Mouse (Mus musculus) frontal cortex, adult 2 months (tissue): ENCODE results near the gene Itpk1. TPM values are rescaled to one million over a fixed set of nuclear protein-coding genes. Genes with fewer than 3 reads are reported as not detected.
"Not testable (repeated sequence)": the region's sequence is repeated elsewhere in the genome, so short reads cannot be mapped to it uniquely, and the experiment has no call there.

Experiments
- DNase-seq, 2 experiments: peaks; one replicate each; pipeline ENCODE4 v3.0.0; 2022; ENCODE audit warnings: low spot score in 1 of 2; ENCODE audit errors: extremely low spot score in 1 of 2
- polyA plus RNA-seq: library from polyadenylated mRNA; depleted of rRNA; stranded (reverse); fragments of >200 nt; gene quantifications from 2 replicates; pipeline ENCODE4 v1.2.3, GENCODE M21; 2012

The Itpk1 gene
- polyA plus RNA-seq, 1 experiment = 46.4 TPM

- DNase-seq = no peak
Measured at GRCm38 (mm10) chr12:102633083-102633501, 71.6 kb downstream of the Itpk1 start.

- DNase-seq = no peak
Measured at GRCm38 (mm10) chr12:102631690-102632089, 73.0 kb downstream of the Itpk1 start.

GRCm38 (mm10) chr12:102630471-102630870 is 74.3 kb downstream of the Itpk1 start:
- DNase-seq = not testable (repeated sequence)

GRCm38 (mm10) chr12:102628221-102628620 is 76.5 kb downstream of the Itpk1 start:
- DNase-seq = no peak

- DNase-seq = no peak
Measured at GRCm38 (mm10) chr12:102627545-102627944, 77.2 kb downstream of the Itpk1 start.

- no peak for DNase-seq
Measured at GRCm38 (mm10) chr12:102626841-102627240, 77.9 kb downstream of the Itpk1 start.

GRCm38 (mm10) chr12:102625717-102626116 is 79.0 kb downstream of the Itpk1 start:
- DNase-seq = no peak

GRCm38 (mm10) chr12:102625118-102625517 is 79.6 kb downstream of the Itpk1 start:
- DNase-seq = no peak

- DNase-seq = no peak
Measured at GRCm38 (mm10) chr12:102623827-102624226, 80.9 kb downstream of the Itpk1 start.

- DNase-seq = no peak
Measured at GRCm38 (mm10) chr12:102622302-102622842, 82.4 kb downstream of the Itpk1 start.

GRCm38 (mm10) chr12:102621811-102622210 is 82.9 kb downstream of the Itpk1 start:
- no peak for DNase-seq

GRCm38 (mm10) chr12:102621205-102621604 is 83.5 kb downstream of the Itpk1 start:
- DNase-seq = no peak

GRCm38 (mm10) chr12:102619908-102620307 is 84.8 kb downstream of the Itpk1 start:
- no peak for DNase-seq

- no peak for DNase-seq
Measured at GRCm38 (mm10) chr12:102618085-102618484, 86.6 kb downstream of the Itpk1 start.

GRCm38 (mm10) chr12:102616843-102617519 is 87.7 kb downstream of the Itpk1 start:
- no peak for DNase-seq

GRCm38 (mm10) chr12:102616201-102616600 is 88.5 kb downstream of the Itpk1 start:
- no peak for DNase-seq

GRCm38 (mm10) chr12:102613411-102613810 is 91.3 kb downstream of the Itpk1 start:
- no peak for DNase-seq

GRCm38 (mm10) chr12:102612431-102612830 is 92.3 kb downstream of the Itpk1 start:
- DNase-seq = no peak

- DNase-seq = no peak
Measured at GRCm38 (mm10) chr12:102610927-102611326, 93.8 kb downstream of the Itpk1 start.

GRCm38 (mm10) chr12:102607808-102608517 is 96.8 kb downstream of the Itpk1 start:
- no peak for DNase-seq

- no peak for DNase-seq
Measured at GRCm38 (mm10) chr12:102607066-102607465, 97.7 kb downstream of the Itpk1 start.

GRCm38 (mm10) chr12:102605607-102606006 is 99.1 kb downstream of the Itpk1 start:
- no peak for DNase-seq
